Mouse (Mus musculus) effector memory CD4-positive, alpha-beta T cell, adult 7 months (primary cell): Measurements from ENCODE around the gene Fhad1. TPM values are rescaled to one million over a fixed set of nuclear protein-coding genes. Genes with fewer than 3 reads are reported as not detected.

Experiments used
- polyA plus RNA-seq: library from polyadenylated mRNA; unstranded; fragments of 100-300 nt; shearing (Covaris generic); gene quantifications from one replicate; pipeline ENCODE4 v1.2.1, GENCODE M21; 2017

Gene Fhad1
- polyA plus RNA-seq = not detected

DNA sequence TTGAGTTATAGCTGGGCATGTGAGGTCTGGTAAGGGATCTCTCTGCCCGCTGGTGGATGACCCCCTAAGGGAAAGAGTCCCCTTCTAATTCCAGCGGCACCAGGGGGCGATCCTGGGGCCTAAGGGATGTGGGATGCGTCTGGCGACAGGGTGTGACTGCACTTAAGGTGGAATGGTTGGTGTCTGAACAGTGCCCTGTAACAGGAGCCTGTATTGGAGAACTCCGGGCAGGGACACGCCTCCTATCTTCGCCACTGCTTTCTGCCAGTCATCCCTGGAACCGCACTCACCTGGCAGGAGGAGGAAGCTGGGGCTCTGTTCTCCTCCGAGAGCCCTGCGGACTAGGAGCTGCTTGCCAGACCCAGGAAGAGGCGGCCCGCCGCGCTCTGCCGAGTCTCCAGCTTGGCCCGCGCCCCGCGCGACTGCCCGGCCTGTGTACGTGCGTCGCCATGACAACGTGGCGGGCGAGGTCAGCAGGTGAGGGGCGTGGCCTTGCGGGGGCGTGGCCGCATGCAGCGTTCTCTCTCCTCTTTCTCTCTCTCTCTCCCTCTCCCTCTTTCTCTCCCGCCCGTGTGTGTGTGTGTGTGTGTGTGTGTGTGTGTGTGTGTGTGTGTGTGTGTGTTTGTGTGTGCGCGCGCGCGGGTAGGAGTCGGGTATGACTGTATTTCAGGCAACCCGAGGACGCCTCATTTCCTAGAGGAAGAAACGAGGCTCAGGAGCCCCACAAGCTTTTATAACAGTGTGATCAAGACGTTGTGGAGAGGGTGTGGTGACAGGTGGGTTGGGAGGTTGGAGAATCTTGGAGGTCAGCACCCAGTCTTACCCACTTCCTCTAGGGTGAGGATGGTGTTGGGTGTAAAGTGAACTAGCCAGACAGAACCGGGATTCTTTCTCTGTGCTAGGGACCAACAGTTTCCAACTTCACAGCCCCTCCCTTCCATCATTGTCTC lies at the start of gene Fhad1:
Gene Fhad1, minus strand, starts transcription at position 424 of the 950 bp plus-strand sequence.

GRCm38 (mm10) chr4:141874601-141875460 lies 140.1 kb downstream of the Fhad1 start, which contains the start of gene Efhd2:
TSS of gene Efhd2 (minus strand) at chr4:141874920.

GRCm38 (mm10) chr4:141845999-141846398 lies 168.9 kb downstream of the Fhad1 start, which contains the start of gene Ctrc:
TSS of gene Ctrc (minus strand) at chr4:141846359.

Other genes with a start within 250 kb of the Fhad1 start
- 3.6 TPM for gene Dnajc16, start 224.2 kb downstream of the Fhad1 start, polyA plus RNA-seq
- 9.1 TPM for gene Casp9, start 221.5 kb downstream of the Fhad1 start, polyA plus RNA-seq
- gene Cela2a, start 188.9 kb downstream of the Fhad1 start, polyA plus RNA-seq = 0.66 TPM
- not detected for gene Ctrc, start 168.7 kb downstream of the Fhad1 start, polyA plus RNA-seq
- gene Efhd2, start 140.2 kb downstream of the Fhad1 start, polyA plus RNA-seq = 129 TPM
- gene Tmem51, start 69.2 kb upstream of the Fhad1 start, polyA plus RNA-seq = 1.1 TPM
- 0.35 TPM for gene Kazn, start 224.3 kb upstream of the Fhad1 start, polyA plus RNA-seq